Mouse (Mus musculus): ENCODE results near the gene Vdac2.

DNA sequence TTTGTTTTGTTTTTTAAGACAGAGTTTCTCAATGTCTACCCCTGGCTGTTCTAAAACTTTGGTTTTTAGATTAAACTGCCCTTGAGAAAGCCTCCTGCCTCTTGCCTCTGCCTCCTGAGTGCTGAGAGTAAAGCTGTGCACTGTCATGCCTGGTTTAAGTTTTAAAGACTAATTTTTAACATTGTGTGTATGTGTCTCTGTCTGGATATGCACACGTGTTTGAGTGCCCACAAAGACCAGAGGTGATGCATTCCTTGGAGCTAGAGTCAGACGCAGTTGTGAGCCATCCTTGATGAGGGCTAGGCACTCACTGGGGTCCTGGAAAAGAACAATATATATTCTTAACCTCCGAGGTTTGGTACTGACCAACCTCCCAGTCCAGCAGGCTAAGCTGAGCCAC is 37.7 kb upstream of the Vdac2 start:
- TF ChIP-seq GATA1 (IDR thresholded peaks at IDR 0.05; ENCODE audit: borderline replicate concordance, low read length) (no peak), FLI1 (IDR thresholded peaks at IDR 0.05; ENCODE audit: low read length) (no peak)
